Mouse (Mus musculus) gonadal fat pad, adult 2 months (tissue): ENCODE measurements around the gene Nipa1. TPM values are rescaled to one million over a fixed set of nuclear protein-coding genes. Genes with fewer than 3 reads are reported as not detected.

Experiments
- DNase-seq: peaks from one replicate; pipeline ENCODE4 v3.0.0-alpha.2; 2012; ENCODE audit warnings: low read depth
- polyA plus RNA-seq: library from polyadenylated mRNA; depleted of rRNA; stranded (reverse); fragments of >200 nt; gene quantifications from 2 replicates; pipeline ENCODE4 v1.2.3, GENCODE M21; 2012

Nipa1 gene
- polyA plus RNA-seq, 1 experiment: 4.9 TPM

- no peak for DNase-seq
These were observed 9.3 kb downstream of the Nipa1 start for GRCm38 (mm10) chr7:56010318-56011017.

GRCm38 (mm10) chr7:55998997-55999396 lies 20.8 kb downstream of the Nipa1 start:
- DNase-seq: no peak

GRCm38 (mm10) chr7:55995013-55995412 lies 24.7 kb downstream of the Nipa1 start:
- DNase-seq: no peak

- no peak for DNase-seq
These were observed 27.9 kb downstream of the Nipa1 start for GRCm38 (mm10) chr7:55991858-55992257.

- DNase-seq: peak; percentile 37
These were observed 28.6 kb downstream of the Nipa1 start for GRCm38 (mm10) chr7:55991129-55991528.

GRCm38 (mm10) chr7:55986526-55987214 lies 33.1 kb downstream of the Nipa1 start:
- DNase-seq: no peak

GRCm38 (mm10) chr7:55984754-55985153 lies 35.0 kb downstream of the Nipa1 start:
- no peak for DNase-seq

- DNase-seq: no peak
These were observed 36.6 kb downstream of the Nipa1 start for GRCm38 (mm10) chr7:55983107-55983506.

- no peak for DNase-seq
These were observed 37.6 kb downstream of the Nipa1 start for GRCm38 (mm10) chr7:55982010-55982700.

GRCm38 (mm10) chr7:55981511-55981910 lies 38.2 kb downstream of the Nipa1 start:
- no peak for DNase-seq

GRCm38 (mm10) chr7:55974429-55974828 lies 45.3 kb downstream of the Nipa1 start:
- DNase-seq: no peak

GRCm38 (mm10) chr7:55969415-55969814 lies 50.3 kb downstream of the Nipa1 start:
- no peak for DNase-seq

GRCm38 (mm10) chr7:55968258-55968901 lies 51.4 kb downstream of the Nipa1 start:
- no peak for DNase-seq

- DNase-seq: no peak
These were observed 52.8 kb downstream of the Nipa1 start for GRCm38 (mm10) chr7:55966866-55967460.

GRCm38 (mm10) chr7:55962004-55962908 lies 57.5 kb downstream of the Nipa1 start, which contains the start of gene Nipa2:
TSS of gene Nipa2 (minus strand) at chr7:55962476.
- peak; percentile 44 for DNase-seq

- no peak for DNase-seq
These were observed 59.2 kb downstream of the Nipa1 start for GRCm38 (mm10) chr7:55960506-55960905.

GRCm38 (mm10) chr7:55959801-55960200 lies 60.0 kb downstream of the Nipa1 start:
- no peak for DNase-seq

GRCm38 (mm10) chr7:55957916-55958315 lies 61.8 kb downstream of the Nipa1 start:
- DNase-seq: no peak

- no peak for DNase-seq
These were observed 62.6 kb downstream of the Nipa1 start for GRCm38 (mm10) chr7:55957178-55957577.

- no peak for DNase-seq
These were observed 63.7 kb downstream of the Nipa1 start for GRCm38 (mm10) chr7:55956054-55956453.

GRCm38 (mm10) chr7:55938341-55938740 lies 81.4 kb downstream of the Nipa1 start:
- DNase-seq: no peak
